Mouse (Mus musculus) liver, adult 2 months (tissue): ENCODE data around the gene Dixdc1. TPM values are rescaled to one million over a fixed set of nuclear protein-coding genes. Genes with fewer than 3 reads are reported as not detected.

Experiments used
- DNase-seq: peaks from one replicate; pipeline ENCODE4 v3.0.0-alpha.2; 2011; ENCODE audit warnings: low read depth, low spot score; ENCODE audit errors: extremely low read depth
- H3K27ac ChIP-seq: fragments of 200-500 bp; replicated peaks from 2 replicates; pipeline ENCODE4 v1.5.1; 2012; ENCODE audit warnings: low read depth, mild to moderate bottlenecking, control low read depth, inconsistent platforms, low read length; ENCODE audit not compliant: insufficient read depth
- H3K27me3 ChIP-seq: fragments of 200-500 bp; 2 replicates; pipeline ENCODE4 v1.6.1; 2012; ENCODE audit warnings: mild to moderate bottlenecking, moderate library complexity, low read length, inconsistent platforms; ENCODE audit not compliant: control insufficient read depth, insufficient read depth
- H3K36me3 ChIP-seq: fragments of 200-500 bp; 2 replicates; pipeline ENCODE4 v1.6.1; 2012; ENCODE audit warnings: low read length, inconsistent platforms; ENCODE audit not compliant: control insufficient read depth, insufficient read depth
- H3K4me1 ChIP-seq: fragments of 200-500 bp; 2 replicates; pipeline ENCODE4 v1.6.1; 2011; ENCODE audit warnings: low read length; ENCODE audit not compliant: control insufficient read depth, insufficient read depth
- H3K4me3 ChIP-seq: fragments of 200-500 bp; 2 replicates; pipeline ENCODE4 v1.5.1; 2011; ENCODE audit warnings: low read depth, mild to moderate bottlenecking, control low read depth, low read length, moderate library complexity; ENCODE audit not compliant: insufficient read depth
- H3K79me2 ChIP-seq: fragments of 200-500 bp; 2 replicates; pipeline ENCODE4 v1.6.1; 2012; ENCODE audit warnings: inconsistent platforms, mild to moderate bottlenecking, low read length, moderate library complexity; ENCODE audit not compliant: control insufficient read depth, insufficient read depth
- H3K9ac ChIP-seq: fragments of 200-500 bp; 2 replicates; pipeline ENCODE4 v1.6.1; 2012; ENCODE audit warnings: low read depth, mild to moderate bottlenecking, control low read depth, inconsistent platforms, low read length
- CTCF ChIP-seq: fragments of 200-500 bp; IDR thresholded peaks from 2 replicates; pipeline ENCODE4 v1.5.1; 2011; ENCODE audit warnings: low read depth, low read length, control low read depth
- POLR2A ChIP-seq: fragments of 200-500 bp; IDR thresholded peaks from 2 replicates; pipeline ENCODE4 v1.6.1; 2011; ENCODE audit warnings: low read length, control low read depth; ENCODE audit not compliant: insufficient read depth; ENCODE audit errors: extremely low read depth
- WGBS: fragments of 180-500 bp; shearing (Covaris S2); methylation state at CpG from one replicate; pipeline ENCODE4 v1.1.7; 2018; 5-methylcytosine and 5-hydroxymethylcytosine counted together
- polyA plus RNA-seq: library from polyadenylated mRNA; depleted of rRNA; stranded (reverse); fragments of >200 nt; gene quantifications from 2 replicates; pipeline ENCODE4 v1.2.3, GENCODE M21; 2012
- total RNA-seq: library from RNA; depleted of rRNA; stranded (reverse); fragments of >200 nt; gene quantifications from 2 replicates; pipeline ENCODE4 v1.2.3, GENCODE M21; 2014

The Dixdc1 gene
- total and polyA plus RNA-seq, 2 experiments, result 3.7 to 22.8 TPM

- Histone ChIP-seq H3K4me1 (no peaks in the 10 kb centered on the region), H3K27me3 (no peaks in the 10 kb centered on the region), H3K9ac (no peak overlapping the region), H3K27ac (no peak overlapping the region), H3K36me3 (peaks cover 13% of the 10 kb centered on the region), H3K79me2 (no peaks in the 10 kb centered on the region), H3K4me3 (no peak overlapping the region)
- 70% methylated on average over 6 of the region's 6 CpGs for WGBS
- DNase-seq, result no peak
- TF ChIP-seq CTCF (no peak), POLR2A (no peak)
These were observed 22.4 kb upstream of the Dixdc1 start for GRCm38 (mm10) chr9:50761520-50762243.

GRCm38 (mm10) chr9:50756711-50757110, 17.4 kb upstream of the Dixdc1 start:
- Histone ChIP-seq H3K27me3 (no peaks in the 10 kb centered on the region), H3K9ac (no peak overlapping the region), H3K36me3 (no peaks in the 10 kb centered on the region), H3K27ac (no peak overlapping the region), H3K79me2 (no peaks in the 10 kb centered on the region), H3K4me3 (no peak overlapping the region), H3K4me1 (no peaks in the 10 kb centered on the region)
- 77% methylated on average over 5 of the region's 5 CpGs for WGBS
- DNase-seq, result no peak
- no peak for TF ChIP-seq CTCF
- no peak for TF ChIP-seq POLR2A

- DNase-seq, result no peak
These were observed 14.6 kb upstream of the Dixdc1 start for GRCm38 (mm10) chr9:50753947-50754346.

GRCm38 (mm10) chr9:50752784-50753615, 13.7 kb upstream of the Dixdc1 start:
- Histone ChIP-seq H3K27me3 (no peaks in the 10 kb centered on the region), H3K4me1 (no peaks in the 10 kb centered on the region), H3K27ac (no peak overlapping the region; the same call in 1 of the 2 replicates), H3K9ac (peak overlapping the region; percentile 12), H3K4me3 (peak overlapping the region; percentile 44), H3K79me2 (no peaks in the 10 kb centered on the region), H3K36me3 (no peaks in the 10 kb centered on the region)
- DNase-seq, result peak; percentile 25
- TF ChIP-seq CTCF, result no peak
- TF ChIP-seq POLR2A, result no peak
- 82% methylated on average over 17 of the region's 17 CpGs for WGBS

More at GRCm38 (mm10) chr9:50753947-50754346, 14.6 kb upstream of the Dixdc1 start:
- WGBS, result 58% methylated on average over 7 of the region's 7 CpGs
- Histone ChIP-seq H3K79me2 (no peaks in the 10 kb centered on the region), H3K4me1 (no peaks in the 10 kb centered on the region), H3K9ac (no peak overlapping the region), H3K27me3 (no peaks in the 10 kb centered on the region), H3K27ac (no peak overlapping the region), H3K36me3 (no peaks in the 10 kb centered on the region), H3K4me3 (0 out of 2 replicates have a peak overlapping the region, but pooled peaks have one; percentile 16)
- TF ChIP-seq POLR2A (no peak), CTCF (no peak)

GRCm38 (mm10) chr9:50752054-50752602, 12.8 kb upstream of the Dixdc1 start, which contains the start of gene Hspb2:
Hspb2 (minus strand) TSS chr9:50752354.
- Histone ChIP-seq H3K9ac (peak within 1 kb of the TSS; percentile 44), H3K36me3 (no peaks in the 10 kb centered on the region), H3K27ac (peak within 1 kb of the TSS; percentile 39), H3K79me2 (no peaks in the 10 kb centered on the region), H3K27me3 (no peaks in the 10 kb centered on the region), H3K4me3 (peak within 1 kb of the TSS; percentile 56), H3K4me1 (no peaks in the 10 kb centered on the region)
- no peak for DNase-seq
- WGBS, result 62% methylated on average over 14 of the region's 14 CpGs
- no peak for TF ChIP-seq CTCF
- TF ChIP-seq POLR2A, result no peak
